Mouse (Mus musculus) MEL (cell line): Measurements from ENCODE around the gene Mrpl39.

Experiments
- CTCF ChIP-seq, 3 experiments: IDR thresholded peaks in 2 of 3; conservative IDR thresholded peaks in 1 of 3; 2 replicates each; pipeline ENCODE4 v1.5.1; 2011 to 2012; ENCODE audit warnings: low read length in 3 of 3, low read depth in 2 of 3, mild to moderate bottlenecking in 2 of 3, improper control_type of control experiment in 1 of 3, inconsistent platforms in 1 of 3, mixed read lengths in 1 of 3, moderate library complexity in 1 of 3; ENCODE audit not compliant: control insufficient read depth in 1 of 3, insufficient read depth in 1 of 3, poor library complexity in 1 of 3, severe bottlenecking in 1 of 3
- EP300 ChIP-seq, 2 experiments: IDR thresholded peaks; 2 replicates each; pipeline ENCODE4 v1.6.1; 2011; ENCODE audit warnings: improper control_type of control experiment in 2 of 2, low read length in 2 of 2, low read depth in 1 of 2, mild to moderate bottlenecking in 1 of 2
- KAT2A ChIP-seq: conservative IDR thresholded peaks from 2 replicates; pipeline ENCODE4 v1.6.1; 2012; ENCODE audit warnings: low read depth, low read length, improper control_type of control experiment, inconsistent platforms
- MAX ChIP-seq: IDR thresholded peaks from 2 replicates; pipeline ENCODE4 v1.6.1; 2011; ENCODE audit warnings: low read length, improper control_type of control experiment
- MYC ChIP-seq: IDR thresholded peaks from 2 replicates; pipeline ENCODE4 v1.6.1; 2011; ENCODE audit warnings: low read depth, mild to moderate bottlenecking, low read length, improper control_type of control experiment, moderate library complexity
- NRF1 ChIP-seq: IDR thresholded peaks from 2 replicates; pipeline ENCODE4 v1.6.1; 2014; ENCODE audit warnings: low read depth, mild to moderate bottlenecking, inconsistent platforms, low read length, improper control_type of control experiment, moderate library complexity; ENCODE audit not compliant: poor library complexity, insufficient read depth, severe bottlenecking
- POLR2A ChIP-seq, 2 experiments: IDR thresholded peaks; 2 replicates each; pipeline ENCODE4 v1.6.1; 2011 to 2012; ENCODE audit warnings: low read length in 2 of 2, mild to moderate bottlenecking in 2 of 2, control low read depth in 1 of 2, improper control_type of control experiment in 1 of 2, low read depth in 1 of 2, moderate library complexity in 1 of 2; ENCODE audit not compliant: control insufficient read depth in 1 of 2, insufficient read depth in 1 of 2, poor library complexity in 1 of 2
- TAL1 ChIP-seq: IDR thresholded peaks from 2 replicates; pipeline ENCODE4 v1.6.1; 2012; ENCODE audit warnings: mild to moderate bottlenecking, inconsistent platforms, low read length, moderate library complexity, mixed read lengths
- UBTF ChIP-seq: IDR thresholded peaks from 2 replicates; pipeline ENCODE4 v1.6.1; 2012; ENCODE audit warnings: low read depth, mild to moderate bottlenecking, inconsistent platforms, low read length, improper control_type of control experiment, moderate library complexity, borderline replicate concordance; ENCODE audit not compliant: insufficient read depth
- ZC3H11A ChIP-seq: IDR thresholded peaks from 2 replicates; pipeline ENCODE4 v1.6.1; 2012; ENCODE audit warnings: low read depth, mild to moderate bottlenecking, inconsistent platforms, low read length, improper control_type of control experiment
- ZMIZ1 ChIP-seq: IDR thresholded peaks from 2 replicates; pipeline ENCODE4 v1.6.1; 2012; ENCODE audit warnings: low read depth, mild to moderate bottlenecking, inconsistent platforms, low read length, improper control_type of control experiment, moderate library complexity
- ZNF384 ChIP-seq: IDR thresholded peaks from 2 replicates; pipeline ENCODE4 v1.6.1; 2012; ENCODE audit warnings: low read depth, mild to moderate bottlenecking, inconsistent platforms, low read length, improper control_type of control experiment

- no peak for TF ChIP-seq MAX
- TF ChIP-seq CTCF (IDR thresholded peaks at IDR 0.05 in 2 of 3, conservative IDR thresholded peaks at IDR 0.05 in 1 of 3; ENCODE audit: control insufficient read depth in 1 of 3, insufficient read depth in 1 of 3, low read depth in 2 of 3, low read length in 3 of 3, poor library complexity in 1 of 3, severe bottlenecking in 1 of 3) = no peak
- no peak for TF ChIP-seq ZNF384
- TF ChIP-seq UBTF = no peak
- TF ChIP-seq EP300 (IDR thresholded peaks at IDR 0.05; ENCODE audit: low read depth in 1 of 2, low read length in 2 of 2) = no peak
- TF ChIP-seq NRF1 = no peak
- no peak for TF ChIP-seq KAT2A
- no peak for TF ChIP-seq ZMIZ1
- no peak for TF ChIP-seq MYC
- TF ChIP-seq POLR2A (IDR thresholded peaks at IDR 0.05; ENCODE audit: control insufficient read depth in 1 of 2, insufficient read depth in 1 of 2, low read depth in 1 of 2, low read length in 2 of 2, poor library complexity in 1 of 2) = no peak
- no peak for TF ChIP-seq TAL1
- TF ChIP-seq ZC3H11A = no peak
Measured at GRCm38 (mm10) chr16:84708649-84709048, 26.9 kb downstream of the Mrpl39 start.
